Mouse (Mus musculus): ENCODE data around the gene Agpat2. TPM values are rescaled to one million over a fixed set of nuclear protein-coding genes. Genes with fewer than 3 reads are reported as not detected.

Agpat2 gene
- polyA plus RNA-seq, 1 experiment from 2014 or later: 24.6 TPM

DNA sequence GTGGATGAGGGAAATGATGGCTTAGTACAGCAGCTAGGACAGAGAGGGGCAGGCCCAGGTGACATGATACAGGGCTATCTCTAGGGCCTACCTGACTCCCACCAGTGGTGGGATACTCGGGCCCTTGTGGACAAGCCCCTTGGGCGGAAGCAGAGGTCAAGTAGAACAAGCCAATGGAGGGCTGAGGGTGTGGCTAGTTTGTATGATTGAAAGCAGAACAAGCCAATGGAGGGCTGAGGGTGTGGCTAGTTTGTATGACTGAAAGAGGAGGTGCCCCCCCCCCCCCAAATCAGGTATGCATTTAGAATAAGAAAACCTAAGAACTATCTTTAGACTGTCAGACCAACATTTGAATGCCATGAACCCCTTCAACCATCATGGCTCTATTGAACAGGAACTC is 22.0 kb downstream of the Agpat2 start:
- peaks cover 21% of the 10 kb centered on the region for H3K4me1 ChIP-seq
- no peaks in the 10 kb centered on the region for H3K27me3 ChIP-seq
- H3K9ac ChIP-seq: no peak overlapping the region
- H3K4me2 ChIP-seq (replicated peaks): no peak overlapping the region
- WGBS: 52% methylated on average over 2 of the region's 2 CpGs
- no peaks in the 10 kb centered on the region for H3K36me3 ChIP-seq
- no peak overlapping the region for H3K4me3 ChIP-seq
- no peak overlapping the region for H3K27ac ChIP-seq
- no peaks in the 10 kb centered on the region for H3K9me3 ChIP-seq
- ATAC-seq (ENCODE audit: low FRiP score, low read depth): no peak

DNA sequence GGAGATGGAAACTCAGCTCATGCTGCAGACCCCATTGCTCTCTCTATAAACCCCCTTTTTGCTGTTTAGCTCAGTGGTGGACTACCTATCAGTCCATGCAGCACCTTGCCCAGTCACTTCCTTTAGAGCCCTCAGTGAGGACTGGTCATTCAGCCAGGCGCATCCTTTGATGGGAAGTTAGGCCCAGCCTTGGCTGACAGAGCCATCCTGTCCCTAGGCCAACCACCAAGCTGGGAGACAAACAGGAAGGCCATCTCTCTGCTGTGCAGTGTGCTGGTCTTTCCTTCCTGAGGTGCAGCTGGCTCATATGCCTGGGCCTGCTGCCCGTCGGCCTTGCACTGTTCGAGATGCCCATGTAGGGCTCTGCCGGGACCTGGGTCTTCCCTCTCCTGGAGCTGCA is 23.5 kb downstream of the Agpat2 start:
- Histone ChIP-seq H3K27me3 (no peaks in the 10 kb centered on the region), H3K4me1 (peaks cover 13% of the 10 kb centered on the region), H3K36me3 (no peaks in the 10 kb centered on the region), H3K27ac (no peak overlapping the region), H3K4me3 (no peak overlapping the region), H3K9me3 (no peaks in the 10 kb centered on the region), H3K4me2 (replicated peaks) (no peak overlapping the region), H3K9ac (no peak overlapping the region)
- no peak for ATAC-seq (ENCODE audit: low FRiP score, low read depth)
- WGBS: 87% methylated on average over 5 of the region's 5 CpGs

DNA sequence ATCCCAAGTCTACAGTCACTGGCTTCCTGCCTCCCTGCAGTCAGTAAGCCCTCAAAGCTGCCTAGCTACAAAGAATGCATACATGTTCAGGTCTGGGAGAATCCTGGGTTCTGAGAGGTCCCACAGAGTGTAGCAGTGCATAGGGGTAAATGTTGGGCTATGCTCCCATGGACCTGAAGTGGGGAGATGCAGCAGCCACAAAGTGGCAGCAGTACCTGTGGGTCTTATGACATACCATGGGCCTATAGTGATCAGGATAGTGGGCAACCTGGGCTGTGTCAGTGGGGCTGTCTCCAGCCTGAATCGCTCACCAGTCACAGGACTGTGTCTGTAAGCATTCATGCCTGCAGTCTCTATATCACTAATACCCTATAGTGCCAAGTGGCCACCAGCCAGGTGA is 24.5 kb downstream of the Agpat2 start, which contains the start of gene Egfl7:
TSS of gene Egfl7 (plus strand) at position 301 of the 400 bp plus-strand sequence.
- H3K9ac ChIP-seq: no peak within 1 kb of the TSS
- H3K4me3 ChIP-seq: no peak within 1 kb of the TSS
- H3K27me3 ChIP-seq: no peaks in the 10 kb centered on the region
- peaks cover 13% of the 10 kb centered on the region for H3K4me1 ChIP-seq
- H3K36me3 ChIP-seq: no peaks in the 10 kb centered on the region
- WGBS: 100% methylated on average over 1 of the region's 1 CpGs
- no peak for ATAC-seq (ENCODE audit: low FRiP score, low read depth)
- no peaks in the 10 kb centered on the region for H3K9me3 ChIP-seq
- peak within 1 kb of the TSS; percentile 69 for H3K27ac ChIP-seq
- H3K4me2 ChIP-seq (replicated peaks): no peak within 1 kb of the TSS

DNA sequence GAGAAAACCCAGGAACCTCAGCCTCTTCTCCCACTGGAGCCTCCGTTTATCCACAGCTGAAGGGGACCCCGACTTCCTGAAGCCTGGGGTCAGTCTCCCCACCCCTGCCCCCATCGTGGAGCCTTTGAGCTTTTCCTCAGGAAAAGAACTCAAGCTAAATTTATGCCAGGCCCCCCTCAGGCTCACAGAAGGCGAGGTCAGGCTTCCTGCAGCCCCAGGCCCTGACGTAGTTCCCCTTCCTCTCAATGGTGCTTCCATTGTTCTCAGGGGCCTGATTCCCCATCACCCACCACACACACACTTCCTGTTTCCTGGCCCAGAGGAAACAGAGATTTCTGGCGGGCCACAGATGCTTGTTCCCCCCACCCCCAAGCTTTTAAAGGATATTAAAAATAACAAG is 25.8 kb downstream of the Agpat2 start:
- H3K4me2 ChIP-seq (replicated peaks): peak overlapping the region; percentile 11; the same call in 1 of the 2 replicates
- no peak for ATAC-seq (ENCODE audit: low FRiP score, low read depth)
- peaks cover 18% of the 10 kb centered on the region for H3K4me1 ChIP-seq
- peak overlapping the region; percentile 69; the same call in 1 of the 2 replicates for H3K27ac ChIP-seq
- H3K36me3 ChIP-seq: no peaks in the 10 kb centered on the region
- H3K4me3 ChIP-seq: no peak overlapping the region
- no peak overlapping the region for H3K9ac ChIP-seq
- WGBS: 51% methylated on average over 6 of the region's 6 CpGs
- H3K27me3 ChIP-seq: no peaks in the 10 kb centered on the region
- H3K9me3 ChIP-seq: no peaks in the 10 kb centered on the region

DNA sequence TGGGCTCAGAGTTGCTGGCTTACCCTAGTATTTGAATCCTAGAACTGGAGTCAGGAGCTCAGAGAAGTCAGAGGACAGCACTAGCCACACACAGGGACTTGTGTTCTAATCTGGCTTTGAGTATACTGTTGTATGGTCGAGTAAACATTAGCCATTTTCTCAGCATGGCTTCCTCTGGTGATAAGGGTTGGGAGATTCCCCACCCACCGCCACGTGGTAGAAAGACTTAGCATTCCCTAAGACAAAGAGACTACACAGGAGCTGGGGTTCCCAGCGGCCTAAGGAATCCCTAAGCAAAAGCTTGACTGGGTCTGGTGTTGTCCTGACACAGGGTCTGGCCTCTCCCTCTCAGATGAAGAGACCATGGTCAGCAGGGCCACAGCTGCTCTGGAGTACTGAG is 27.8 kb downstream of the Agpat2 start:
- 75% methylated on average over 4 of the region's 4 CpGs for WGBS
- no peak for ATAC-seq (ENCODE audit: low FRiP score, low read depth)

DNA sequence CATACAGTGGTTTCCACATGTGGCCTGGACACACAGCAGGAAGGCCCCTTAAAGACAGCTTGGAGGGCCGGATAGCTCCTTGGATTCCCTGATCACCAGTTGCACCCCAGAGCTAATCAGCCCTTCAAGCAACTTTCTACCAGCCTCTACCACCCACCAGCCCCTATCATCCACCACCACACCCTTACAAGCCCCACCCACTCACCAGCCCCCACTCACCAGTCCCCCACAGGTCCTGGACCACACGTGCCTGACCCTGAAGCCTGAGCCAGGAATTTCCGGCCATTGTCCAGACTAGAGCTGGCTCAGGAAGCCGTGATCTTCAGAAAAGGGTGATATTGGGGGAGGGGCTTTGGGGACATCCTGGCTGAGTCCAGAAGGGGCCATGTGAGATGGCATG is 28.4 kb downstream of the Agpat2 start:
- Histone ChIP-seq H3K4me2 (replicated peaks) (no peak overlapping the region), H3K9ac (no peak overlapping the region)
- 64% methylated on average over 4 of the region's 4 CpGs for WGBS

More for the DNA sequence above, 27.8 kb downstream of the Agpat2 start:
- H3K27ac ChIP-seq: peak overlapping the region; percentile 15; the same call in 1 of the 2 replicates
- H3K27me3 ChIP-seq: no peaks in the 10 kb centered on the region
- H3K36me3 ChIP-seq: no peaks in the 10 kb centered on the region
- no peaks in the 10 kb centered on the region for H3K9me3 ChIP-seq
- peaks cover 22% of the 10 kb centered on the region for H3K4me1 ChIP-seq
- H3K4me3 ChIP-seq: no peak overlapping the region
- no peak overlapping the region for H3K4me2 ChIP-seq (replicated peaks)
- H3K9ac ChIP-seq: no peak overlapping the region

DNA sequence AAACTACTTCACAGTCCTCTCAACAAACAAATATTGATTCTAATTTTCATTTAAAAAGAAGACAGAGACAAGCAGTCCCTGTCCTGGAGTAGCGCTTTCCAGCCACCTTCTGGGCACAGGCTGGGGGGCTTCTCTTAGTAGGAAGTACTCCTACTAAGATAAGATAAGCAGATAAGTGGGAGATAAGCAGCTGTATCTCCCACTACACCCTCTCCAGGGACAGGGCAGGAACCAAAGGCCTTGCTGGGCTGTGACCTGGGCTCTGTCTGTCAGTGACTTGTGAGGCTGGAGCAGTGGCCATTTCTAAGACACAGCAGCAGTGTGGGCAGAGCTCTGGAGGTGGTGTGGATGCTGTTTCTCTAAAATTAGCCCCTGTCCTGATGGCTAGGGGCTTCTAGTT is 28.8 kb downstream of the Agpat2 start:
- Histone ChIP-seq H3K27me3 (no peaks in the 10 kb centered on the region), H3K4me3 (no peak overlapping the region), H3K4me1 (peaks cover 22% of the 10 kb centered on the region), H3K36me3 (no peaks in the 10 kb centered on the region), H3K9ac (no peak overlapping the region), H3K9me3 (no peaks in the 10 kb centered on the region), H3K4me2 (replicated peaks) (no peak overlapping the region), H3K27ac (no peak overlapping the region)
- 84% methylated on average over 1 of the region's 1 CpGs for WGBS
- no peak for ATAC-seq (ENCODE audit: low FRiP score, low read depth)

More for the DNA sequence above, 28.4 kb downstream of the Agpat2 start:
- H3K36me3 ChIP-seq: no peaks in the 10 kb centered on the region
- H3K4me1 ChIP-seq: peaks cover 22% of the 10 kb centered on the region
- H3K27me3 ChIP-seq: no peaks in the 10 kb centered on the region
- no peak overlapping the region for H3K4me3 ChIP-seq
- H3K9me3 ChIP-seq: no peaks in the 10 kb centered on the region
- no peak overlapping the region for H3K27ac ChIP-seq
- ATAC-seq (ENCODE audit: low FRiP score, low read depth): no peak

DNA sequence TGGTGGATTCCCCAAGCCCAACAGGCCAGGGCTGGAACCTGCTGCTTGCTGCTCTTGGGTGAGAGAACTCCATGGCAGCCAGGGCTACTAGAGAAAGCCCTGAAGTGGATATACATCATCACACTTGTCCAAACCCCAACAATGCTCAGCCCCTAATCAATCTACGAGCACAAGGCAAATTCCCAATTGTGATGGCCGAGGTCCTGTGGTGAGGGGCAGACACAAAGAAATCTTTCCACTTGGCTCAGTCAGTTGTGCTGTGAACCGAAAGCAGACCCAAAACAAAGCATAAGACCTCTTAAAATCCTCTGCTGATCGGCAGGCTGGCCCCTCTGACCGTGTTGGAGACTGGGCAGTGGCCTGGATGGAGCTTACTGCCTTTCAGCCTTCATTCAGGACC is 29.4 kb downstream of the Agpat2 start:
- no peak overlapping the region for H3K9ac ChIP-seq
- WGBS: 66% methylated on average over 5 of the region's 5 CpGs
- ATAC-seq (ENCODE audit: low FRiP score, low read depth): no peak

DNA sequence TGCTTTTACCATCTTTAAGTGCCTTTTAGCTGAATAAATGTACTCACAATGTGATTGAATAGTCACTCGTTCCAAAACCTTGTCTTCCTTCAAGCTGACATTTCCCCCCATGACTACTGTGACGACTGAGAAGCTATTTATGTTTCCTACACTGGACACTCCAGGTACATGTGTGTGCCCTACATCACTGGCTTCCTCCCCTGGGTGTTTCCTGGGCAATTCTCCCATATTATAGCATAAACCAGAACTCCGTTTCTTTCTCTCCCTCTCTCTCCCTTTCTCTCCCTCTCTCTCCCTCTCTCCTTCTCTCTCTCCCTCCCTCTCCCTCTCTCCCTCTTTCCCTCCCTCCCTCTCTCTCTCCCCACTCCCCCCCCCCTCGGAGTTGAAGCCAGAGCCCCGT is 30.4 kb downstream of the Agpat2 start:
- Histone ChIP-seq H3K9ac (no peak overlapping the region), H3K4me3 (no peak overlapping the region), H3K4me2 (replicated peaks) (no peak overlapping the region), H3K4me1 (peaks cover 21% of the 10 kb centered on the region), H3K27ac (no peak overlapping the region; the same call in 1 of the 2 replicates), H3K27me3 (no peaks in the 10 kb centered on the region), H3K36me3 (no peaks in the 10 kb centered on the region), H3K9me3 (no peaks in the 10 kb centered on the region)
- WGBS: 27% methylated on average over 5 of the region's 5 CpGs
- no peak for ATAC-seq (ENCODE audit: low FRiP score, low read depth)

More for the DNA sequence above, 29.4 kb downstream of the Agpat2 start:
- peaks cover 22% of the 10 kb centered on the region for H3K4me1 ChIP-seq
- no peak overlapping the region for H3K4me3 ChIP-seq
- H3K9me3 ChIP-seq: no peaks in the 10 kb centered on the region
- no peak overlapping the region for H3K4me2 ChIP-seq (replicated peaks)
- no peaks in the 10 kb centered on the region for H3K27me3 ChIP-seq
- H3K36me3 ChIP-seq: no peaks in the 10 kb centered on the region
- no peak overlapping the region for H3K27ac ChIP-seq

DNA sequence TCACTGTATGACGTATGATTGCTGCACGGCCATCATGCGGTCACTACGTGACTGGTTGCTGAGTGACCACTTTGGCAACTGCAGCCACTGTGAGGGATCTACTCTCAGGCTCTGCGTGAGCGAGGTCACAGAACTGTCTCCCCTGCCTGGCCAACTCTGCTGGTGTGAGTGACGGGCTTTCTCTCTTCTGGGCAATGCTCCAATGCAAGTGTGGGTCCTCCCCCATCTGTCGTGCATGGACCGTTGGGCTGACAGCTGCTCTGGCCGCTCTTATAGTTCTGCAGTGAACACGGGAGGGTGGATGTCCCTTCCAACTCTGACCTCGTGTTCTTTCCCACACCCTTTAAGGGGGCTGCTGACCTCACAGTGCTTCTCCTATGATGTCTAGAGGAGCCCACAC is 30.8 kb downstream of the Agpat2 start:
- Histone ChIP-seq H3K27me3 (no peaks in the 10 kb centered on the region), H3K27ac (no peak overlapping the region; the same call in 1 of the 2 replicates), H3K4me1 (peaks cover 17% of the 10 kb centered on the region), H3K9ac (no peak overlapping the region), H3K36me3 (no peaks in the 10 kb centered on the region), H3K9me3 (no peaks in the 10 kb centered on the region), H3K4me2 (replicated peaks) (no peak overlapping the region), H3K4me3 (no peak overlapping the region)
- no peak for ATAC-seq (ENCODE audit: low FRiP score, low read depth)
- WGBS: 71% methylated on average over 12 of the region's 12 CpGs

DNA sequence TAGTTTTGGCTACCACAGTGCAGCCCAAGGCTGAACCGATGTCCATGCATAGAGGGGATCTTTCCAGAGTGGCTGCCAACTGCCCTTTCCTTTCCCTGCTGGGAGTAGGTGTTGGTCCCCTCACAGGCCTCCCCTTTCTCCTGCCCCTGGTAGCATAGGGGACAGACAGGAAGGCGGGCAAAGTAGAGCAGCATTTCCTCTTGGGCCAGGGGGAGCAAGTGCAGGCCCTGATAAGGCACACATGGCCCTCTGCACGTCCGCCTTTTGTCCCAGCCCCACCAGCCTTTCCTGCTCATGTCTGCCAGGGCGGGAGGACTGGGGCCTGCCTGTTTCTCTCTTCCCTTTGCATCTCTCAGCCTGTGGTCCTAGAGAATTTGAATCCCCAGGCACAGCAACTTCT is 32.4 kb downstream of the Agpat2 start:
- no peak for ATAC-seq (ENCODE audit: low FRiP score, low read depth)
- Histone ChIP-seq H3K9ac (no peak overlapping the region), H3K36me3 (no peaks in the 10 kb centered on the region), H3K27ac (no peak overlapping the region), H3K4me3 (no peak overlapping the region), H3K9me3 (no peaks in the 10 kb centered on the region), H3K27me3 (no peaks in the 10 kb centered on the region), H3K4me2 (replicated peaks) (no peak overlapping the region), H3K4me1 (peaks cover 9% of the 10 kb centered on the region)
- 62% methylated on average over 5 of the region's 5 CpGs for WGBS

DNA sequence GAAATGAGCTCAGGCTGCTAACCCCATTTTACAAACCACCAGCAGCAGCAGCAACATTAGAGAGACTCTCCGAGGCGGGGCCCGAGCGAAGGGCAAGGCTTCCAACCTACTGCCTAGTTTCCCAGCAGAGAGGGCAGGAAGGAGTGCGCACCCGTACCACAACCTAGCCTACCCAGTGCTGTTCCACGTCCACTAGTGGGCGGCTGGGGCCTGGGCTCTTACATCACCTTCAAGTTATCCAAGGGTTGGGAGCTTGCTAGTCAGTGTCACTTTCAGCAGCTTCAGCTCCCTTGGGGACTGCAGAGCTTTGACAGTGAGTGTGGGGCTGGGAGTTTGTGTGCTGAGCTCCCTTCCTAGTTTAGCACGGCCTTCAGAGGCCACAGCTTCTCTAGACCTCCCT is 32.8 kb downstream of the Agpat2 start:
- WGBS: 71% methylated on average over 9 of the region's 9 CpGs
- no peak overlapping the region for H3K27ac ChIP-seq

DNA sequence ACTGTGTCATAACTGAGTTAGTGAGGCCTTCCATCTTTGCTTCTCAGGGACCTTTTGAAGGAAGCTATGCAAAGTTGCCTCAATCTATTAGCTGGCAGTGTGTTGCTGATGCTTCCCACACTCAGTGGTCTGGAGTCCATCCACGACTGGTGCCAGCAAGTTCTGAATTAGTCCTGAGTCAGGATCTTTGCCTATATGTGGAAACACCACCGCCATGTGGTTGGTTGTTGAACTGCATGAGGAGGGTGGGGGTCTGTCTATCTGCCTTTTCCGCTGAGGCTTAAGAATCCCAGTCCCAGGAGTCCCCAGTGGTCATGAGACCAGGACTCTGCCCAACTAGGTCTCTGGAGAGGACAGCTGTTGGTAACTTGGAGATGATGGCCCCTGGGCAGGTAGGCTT is 34.2 kb downstream of the Agpat2 start:
- Histone ChIP-seq H3K9ac (no peak overlapping the region), H3K4me3 (no peak overlapping the region), H3K27me3 (no peaks in the 10 kb centered on the region), H3K4me2 (replicated peaks) (no peak overlapping the region), H3K36me3 (no peaks in the 10 kb centered on the region), H3K27ac (no peak overlapping the region), H3K4me1 (peaks cover 9% of the 10 kb centered on the region), H3K9me3 (no peaks in the 10 kb centered on the region)
- 5% methylated on average over 3 of the region's 3 CpGs for WGBS
- no peak for ATAC-seq (ENCODE audit: low FRiP score, low read depth)

More for the DNA sequence above, 32.8 kb downstream of the Agpat2 start:
- no peak for ATAC-seq (ENCODE audit: low FRiP score, low read depth)
- Histone ChIP-seq H3K36me3 (no peaks in the 10 kb centered on the region), H3K27me3 (no peaks in the 10 kb centered on the region), H3K4me2 (replicated peaks) (no peak overlapping the region), H3K4me1 (peaks cover 9% of the 10 kb centered on the region), H3K9ac (0 out of 2 replicates have a peak overlapping the region, but pooled peaks have one; percentile 25), H3K9me3 (no peaks in the 10 kb centered on the region), H3K4me3 (no peak overlapping the region)
